Mouse (Mus musculus) frontal cortex, adult (tissue): Measurements from ENCODE around the gene Fbxo3.
"Not testable (repeated sequence)": the region's sequence is repeated elsewhere in the genome, so short reads cannot be mapped to it uniquely, and the experiment has no call there.

Source experiments
- ATAC-seq: cut with Nextera tagmentation; 2 replicates; pipeline ENCODE4 v1.9.2; 2017; ENCODE audit warnings: mild to moderate bottlenecking, moderate library complexity, mixed read lengths; ENCODE audit not compliant: low TSS enrichment

Gene Fbxo3

GRCm38 (mm10) chr2:104027458-104028138 lies at the start of gene Fbxo3:
Gene Fbxo3 (plus strand): TSS chr2:104027721.
- peak; percentile 50 for ATAC-seq

- peak; percentile 86 for ATAC-seq
These were observed 45.3 kb upstream of the Fbxo3 start for GRCm38 (mm10) chr2:103982250-103982649.

GRCm38 (mm10) chr2:103983146-103983545 lies 44.4 kb upstream of the Fbxo3 start:
- ATAC-seq, result no peak

- not testable (repeated sequence) for ATAC-seq
These were observed 39.9 kb upstream of the Fbxo3 start for GRCm38 (mm10) chr2:103987595-103987994.

GRCm38 (mm10) chr2:103989724-103990123 lies 37.8 kb upstream of the Fbxo3 start:
- ATAC-seq, result no peak

GRCm38 (mm10) chr2:103991303-103991702 lies 36.2 kb upstream of the Fbxo3 start:
- ATAC-seq, result no peak

- no peak for ATAC-seq
These were observed 35.4 kb upstream of the Fbxo3 start for GRCm38 (mm10) chr2:103992162-103992561.

GRCm38 (mm10) chr2:103992618-103993332 lies 34.7 kb upstream of the Fbxo3 start:
- no peak for ATAC-seq

GRCm38 (mm10) chr2:104001076-104001475 lies 26.4 kb upstream of the Fbxo3 start:
- ATAC-seq, result no peak

GRCm38 (mm10) chr2:104001861-104002260 lies 25.7 kb upstream of the Fbxo3 start:
- ATAC-seq, result peak; percentile 47

GRCm38 (mm10) chr2:104002711-104003413 lies 24.7 kb upstream of the Fbxo3 start:
- peak; percentile 96 for ATAC-seq

- ATAC-seq, result no peak
These were observed 19.6 kb upstream of the Fbxo3 start for GRCm38 (mm10) chr2:104007793-104008519.

- not testable (repeated sequence) for ATAC-seq
These were observed 18.7 kb upstream of the Fbxo3 start for GRCm38 (mm10) chr2:104008853-104009252.

GRCm38 (mm10) chr2:104023096-104023495 lies 4.4 kb upstream of the Fbxo3 start:
- ATAC-seq, result no peak

- ATAC-seq, result no peak
These were observed 2.9 kb upstream of the Fbxo3 start for GRCm38 (mm10) chr2:104024656-104025055.

GRCm38 (mm10) chr2:104028139-104028723 lies 710 bp downstream of the Fbxo3 start, which contains the start of gene 4931422A03Rik:
Gene 4931422A03Rik (minus strand): TSS chr2:104028361.
- ATAC-seq, result peak; percentile 34

- ATAC-seq, result no peak
These were observed 1.6 kb downstream of the Fbxo3 start for GRCm38 (mm10) chr2:104029074-104029473.

GRCm38 (mm10) chr2:104030381-104030780 lies 2.9 kb downstream of the Fbxo3 start:
- no peak for ATAC-seq

- no peak for ATAC-seq
These were observed 4.5 kb downstream of the Fbxo3 start for GRCm38 (mm10) chr2:104032056-104032455.

GRCm38 (mm10) chr2:104034832-104035472 lies 7.4 kb downstream of the Fbxo3 start:
- ATAC-seq, result peak; percentile 84

GRCm38 (mm10) chr2:104035595-104035994 lies 8.1 kb downstream of the Fbxo3 start:
- peak; percentile 20; the same call in 1 of the 2 replicates for ATAC-seq
